In genomic region chr6:97392912-97393311, GRCm38 (mm10) we compare ENCODE assay signal across 17 mouse cellular contexts.
"Had no signal": no experiment of that assay in that cellular context is flagged by ENCODE, and none has a peak within 500 bp of the region (broad histone marks: within the 10 kb centered on the region; RNA-seq: fewer than 3 reads in every experiment).

No protein-coding gene starts in this region.

- H3K9ac ChIP-seq: liver, postnatal 0 days; lung, embryonic 15.5 days; midbrain, embryonic 13.5 days; midbrain, embryonic 15.5 days; neural tube, embryonic 13.5 days; stomach, embryonic 15.5 days had no signal

- ATAC-seq: liver, postnatal 0 days; lung, postnatal 0 days; midbrain, embryonic 13.5 days; midbrain, embryonic 15.5 days had no signal

- DNase-seq: liver, postnatal 0 days; lung, adult 2 months; lung, postnatal 14 days; lung, postnatal 36 days; right cerebral cortex, postnatal 14 days; thymus, adult 2 months; thymus, postnatal 25 days; thymus, postnatal 4 days had no signal

- H3K4me3 ChIP-seq: lung, embryonic 15.5 days; midbrain, embryonic 13.5 days; midbrain, embryonic 15.5 days; neural tube, embryonic 13.5 days; stomach, embryonic 15.5 days had no signal

- H3K4me2 ChIP-seq: lung, embryonic 15.5 days; midbrain, embryonic 11.5 days; midbrain, embryonic 13.5 days; midbrain, embryonic 15.5 days; neural tube, embryonic 13.5 days; stomach, embryonic 15.5 days had no signal

- H3K27ac ChIP-seq: lung, embryonic 15.5 days; macrophage; midbrain, embryonic 13.5 days; midbrain, embryonic 15.5 days; neural tube, embryonic 13.5 days; stomach, embryonic 15.5 days; stomach, postnatal 0 days had no signal

- H3K9me3 ChIP-seq: lung, embryonic 15.5 days; midbrain, embryonic 13.5 days; midbrain, embryonic 15.5 days; neural tube, embryonic 13.5 days; stomach, embryonic 15.5 days had no signal

- H3K36me3 ChIP-seq: lung, embryonic 15.5 days; midbrain, embryonic 13.5 days; midbrain, embryonic 15.5 days; neural tube, embryonic 13.5 days; stomach, embryonic 15.5 days had no signal

- H3K27me3 ChIP-seq: lung, embryonic 15.5 days; midbrain, embryonic 13.5 days; midbrain, embryonic 15.5 days; neural tube, embryonic 13.5 days; stomach, embryonic 15.5 days had no signal
